Mouse (Mus musculus): ENCODE data around the gene Cfl1.

Cfl1 gene

GRCm38 (mm10) chr19:5490313-5490897 lies at the start of gene Cfl1:
Cfl1 (plus strand) TSS chr19:5490455.
- peak; percentile 99 for DNase-seq (ENCODE audit: low read depth, low spot score)

DNA sequence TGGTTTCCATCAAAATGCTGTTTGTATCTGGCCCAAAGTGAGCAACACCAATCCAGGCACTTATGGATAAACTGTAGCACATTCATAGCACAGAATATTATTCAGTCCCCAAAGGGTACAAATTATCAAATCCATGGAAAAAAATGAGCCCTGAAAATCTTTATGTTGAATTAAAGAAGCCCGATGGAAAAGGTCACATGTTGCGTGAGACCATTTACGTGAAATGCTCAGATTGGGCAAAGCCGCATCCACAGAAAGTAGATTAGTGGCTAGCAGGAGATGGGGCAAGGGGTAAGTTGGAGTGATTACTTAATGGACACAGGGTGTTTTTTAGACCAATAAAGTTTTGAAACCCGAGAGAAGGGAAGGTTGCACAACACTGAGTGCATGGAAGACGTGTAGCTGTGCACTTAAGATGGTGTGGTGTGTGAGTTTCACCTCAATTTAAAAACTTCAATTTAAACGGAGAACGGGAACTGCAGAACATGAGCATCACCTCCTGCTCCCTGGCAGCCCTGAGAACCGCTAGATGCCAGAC lies 45.8 kb upstream of the Cfl1 start:
- no peak for DNase-seq (ENCODE audit: low read depth, low spot score)

GRCm38 (mm10) chr19:5444954-5445353 lies 45.3 kb upstream of the Cfl1 start:
- peak; percentile 20 for DNase-seq (ENCODE audit: low read depth, low spot score)

DNA sequence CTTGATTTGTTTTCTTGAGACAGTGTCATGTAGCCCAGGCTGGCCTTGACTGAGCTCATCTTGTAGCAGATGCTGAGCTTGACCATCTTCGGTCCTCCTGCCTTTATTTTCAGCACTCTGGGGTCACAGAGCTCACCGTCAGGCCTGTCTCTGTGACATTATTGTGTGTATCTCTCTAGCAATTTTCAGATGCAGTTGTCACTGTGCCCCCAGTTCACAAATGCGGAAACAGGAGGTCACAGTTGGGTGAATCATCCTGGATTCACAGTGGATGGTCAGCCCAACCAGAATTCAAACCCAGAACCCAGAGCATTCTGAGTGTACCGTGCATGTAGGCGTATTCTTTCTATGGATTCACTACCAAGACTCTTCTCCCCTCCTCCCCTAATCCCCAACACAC lies 44.5 kb upstream of the Cfl1 start:
- no peak for DNase-seq (ENCODE audit: low read depth, low spot score)

- peak; percentile 85 for DNase-seq (ENCODE audit: low read depth, low spot score)
Measured at GRCm38 (mm10) chr19:5447515-5448353, 42.5 kb upstream of the Cfl1 start, which contains the start of gene Fosl1. Fosl1 (plus strand) TSS chr19:5447547.

GRCm38 (mm10) chr19:5448354-5449150 lies 41.7 kb upstream of the Cfl1 start:
- peak; percentile 29 for DNase-seq (ENCODE audit: low read depth, low spot score)

- DNase-seq (ENCODE audit: low read depth, low spot score): no peak
Measured at GRCm38 (mm10) chr19:5449673-5450072, 40.6 kb upstream of the Cfl1 start.

- DNase-seq (ENCODE audit: low read depth, low spot score): no peak
Measured at GRCm38 (mm10) chr19:5451766-5452165, 38.5 kb upstream of the Cfl1 start.

- DNase-seq (ENCODE audit: low read depth, low spot score): no peak
Measured at GRCm38 (mm10) chr19:5455037-5455436, 35.2 kb upstream of the Cfl1 start.

DNA sequence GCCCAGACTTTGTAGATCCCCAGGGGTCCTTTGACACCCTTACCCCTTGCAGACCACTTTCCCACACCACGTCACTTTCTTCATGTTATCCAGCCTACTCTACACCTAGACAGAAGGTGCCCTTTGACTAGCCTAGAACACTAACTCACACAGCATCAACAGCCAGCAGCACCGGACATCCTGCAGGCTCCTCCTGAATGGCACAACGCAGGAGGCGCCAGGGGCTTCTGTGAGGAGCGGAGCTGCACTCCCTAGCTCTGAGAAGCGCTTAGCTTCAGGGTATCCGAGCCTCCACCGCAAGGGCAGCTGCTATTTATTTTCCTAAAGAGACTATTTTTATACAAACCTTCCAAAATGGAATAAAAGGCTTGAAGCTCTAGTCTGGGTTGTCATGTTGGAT lies 34.7 kb upstream of the Cfl1 start:
- no peak for DNase-seq (ENCODE audit: low read depth, low spot score)

- no peak for DNase-seq (ENCODE audit: low read depth, low spot score)
Measured at GRCm38 (mm10) chr19:5456241-5456921, 33.9 kb upstream of the Cfl1 start.

DNA sequence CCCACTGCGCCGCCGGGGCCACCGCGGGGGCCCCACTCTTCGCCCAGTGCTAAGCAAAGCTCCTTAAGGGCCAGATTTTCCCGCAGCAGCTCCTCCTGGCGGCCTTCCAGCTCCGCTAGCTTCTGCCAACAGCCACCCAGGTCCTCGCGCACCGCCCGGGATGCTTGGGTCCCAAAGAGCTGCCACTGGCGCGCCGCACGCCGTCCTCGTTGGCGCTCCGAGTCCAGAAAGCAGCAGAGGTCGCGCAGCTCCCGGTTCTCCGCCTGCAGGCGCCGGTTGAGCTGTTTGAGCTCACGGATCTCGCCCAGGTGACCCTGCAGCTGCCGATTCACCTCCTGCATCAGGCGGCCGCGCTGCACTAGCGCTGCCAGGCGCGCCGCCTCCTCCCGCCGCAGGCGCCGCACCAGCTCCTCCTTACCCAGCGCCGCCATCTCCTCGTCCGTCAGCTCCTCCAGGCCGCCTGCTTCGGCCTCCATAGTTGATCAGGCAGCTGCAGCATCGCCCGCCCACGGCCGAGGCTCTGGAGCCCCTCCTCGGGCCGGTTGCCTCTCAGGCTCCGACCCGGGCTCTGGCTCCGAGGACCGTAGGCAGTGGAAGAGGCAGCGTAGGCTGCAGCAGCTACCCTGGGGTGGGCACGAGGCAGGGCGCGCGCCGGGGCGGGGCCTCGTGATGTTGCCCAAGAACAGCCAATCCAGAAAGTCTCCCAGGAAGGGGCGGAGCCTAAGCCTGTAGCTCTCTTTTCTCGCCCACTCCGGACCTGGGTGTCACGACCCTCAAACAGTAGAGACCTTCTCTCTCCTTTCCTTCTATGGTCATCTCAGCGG lies 33.1 kb upstream of the Cfl1 start:
- DNase-seq (ENCODE audit: low read depth, low spot score): peak; percentile 92

GRCm38 (mm10) chr19:5457746-5458442 lies 32.4 kb upstream of the Cfl1 start, which contains the start of gene Ccdc85b:
Ccdc85b (minus strand) TSS chr19:5457894.
- DNase-seq (ENCODE audit: low read depth, low spot score): no peak

GRCm38 (mm10) chr19:5459019-5459418 lies 31.2 kb upstream of the Cfl1 start:
- DNase-seq (ENCODE audit: low read depth, low spot score): no peak

GRCm38 (mm10) chr19:5459896-5460295 lies 30.4 kb upstream of the Cfl1 start:
- DNase-seq (ENCODE audit: low read depth, low spot score): no peak

- peak; percentile 92 for DNase-seq (ENCODE audit: low read depth, low spot score)
Measured at GRCm38 (mm10) chr19:5460465-5460911, 29.8 kb upstream of the Cfl1 start, which contains the start of gene Fibp. Fibp (plus strand) TSS chr19:5460615.

DNA sequence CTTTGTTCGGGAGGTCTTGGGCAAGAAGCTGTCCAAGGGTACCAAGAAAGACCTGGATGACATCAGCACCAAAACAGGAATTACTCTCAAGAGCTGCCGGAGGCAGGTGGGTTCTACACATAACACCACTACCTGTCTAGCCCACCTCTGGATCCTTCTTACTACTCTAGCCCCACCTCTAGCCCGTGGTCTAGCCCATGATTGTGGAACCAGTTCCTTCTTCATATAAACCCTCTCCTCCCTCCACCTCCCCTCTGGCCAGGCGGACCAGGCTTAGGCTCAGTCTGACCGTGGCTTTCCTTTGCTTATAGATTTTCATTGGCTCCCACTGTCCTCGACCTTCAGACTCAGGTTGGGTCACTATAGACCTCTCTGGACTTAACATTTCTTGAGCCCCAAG lies 28.8 kb upstream of the Cfl1 start:
- no peak for DNase-seq (ENCODE audit: low read depth, low spot score)

GRCm38 (mm10) chr19:5463212-5463611 lies 27.0 kb upstream of the Cfl1 start:
- DNase-seq (ENCODE audit: low read depth, low spot score): no peak

- DNase-seq (ENCODE audit: low read depth, low spot score): peak; percentile 92
Measured at GRCm38 (mm10) chr19:5463791-5464562, 26.3 kb upstream of the Cfl1 start.
